Mouse (Mus musculus): Measurements from ENCODE around the gene Notch2. TPM values are rescaled to one million over a fixed set of nuclear protein-coding genes. Genes with fewer than 3 reads are reported as not detected.

The Notch2 gene
- polyA plus RNA-seq, 1 experiment from 2014 or later, result 10.6 TPM

- 72% methylated on average over 16 of the region's 16 CpGs for WGBS
- peaks cover 7% of the 10 kb centered on the region; the same call in 1 of the 2 replicates for H3K4me1 ChIP-seq (replicated peaks; ENCODE audit: control insufficient read depth, insufficient read depth)
- ATAC-seq (ENCODE audit: low FRiP score, low TSS enrichment), result no peak
- H3K27ac ChIP-seq (replicated peaks), result no peak overlapping the region
- no peak overlapping the region for H3K4me3 ChIP-seq (ENCODE audit: low read depth, low read length)
- TF ChIP-seq CTCF (IDR thresholded peaks at IDR 0.05; ENCODE audit: low read depth), result no peak
- no peak for TF ChIP-seq EP300 (optimal IDR thresholded peaks at IDR 0.05)
- no peaks in the 10 kb centered on the region for H3K9me3 ChIP-seq (ENCODE audit: control insufficient read depth, low read length)
- no peaks in the 10 kb centered on the region for H3K27me3 ChIP-seq (ENCODE audit: control insufficient read depth, insufficient read depth, low read length)
- DNase-seq (ENCODE audit: low spot score), result no peak
- H3K4me2 ChIP-seq (replicated peaks; ENCODE audit: low read depth), result no peak overlapping the region
- no peak overlapping the region for H3K9ac ChIP-seq (ENCODE audit: low read length)
- H3K36me3 ChIP-seq (ENCODE audit: control insufficient read depth, insufficient read depth, low read length), result no peaks in the 10 kb centered on the region
These were observed 39.4 kb downstream of the Notch2 start for GRCm38 (mm10) chr3:98052507-98053430.

GRCm38 (mm10) chr3:98053817-98054216, 40.5 kb downstream of the Notch2 start:
- Histone ChIP-seq H3K27me3 (ENCODE audit: control insufficient read depth, insufficient read depth, low read length) (no peaks in the 10 kb centered on the region), H3K36me3 (ENCODE audit: control insufficient read depth, insufficient read depth, low read length) (no peaks in the 10 kb centered on the region), H3K9ac (ENCODE audit: low read length) (no peak overlapping the region), H3K4me2 (replicated peaks; ENCODE audit: low read depth) (no peak overlapping the region), H3K9me3 (ENCODE audit: control insufficient read depth, low read length) (no peaks in the 10 kb centered on the region), H3K27ac (replicated peaks) (no peak overlapping the region), H3K4me1 (replicated peaks; ENCODE audit: control insufficient read depth, insufficient read depth) (peaks cover 7% of the 10 kb centered on the region; the same call in 1 of the 2 replicates), H3K4me3 (ENCODE audit: low read depth, low read length) (no peak overlapping the region)
- TF ChIP-seq CTCF (IDR thresholded peaks at IDR 0.05; ENCODE audit: low read depth), result no peak
- TF ChIP-seq EP300 (optimal IDR thresholded peaks at IDR 0.05), result no peak
- DNase-seq (ENCODE audit: low spot score) (no peak), ATAC-seq (ENCODE audit: low FRiP score, low TSS enrichment) (no peak)
- 32% methylated on average over 1 of the region's 1 CpGs for WGBS

- DNase-seq (ENCODE audit: low spot score) (no peak), ATAC-seq (ENCODE audit: low FRiP score, low TSS enrichment) (no peak)
- H3K9ac ChIP-seq (ENCODE audit: low read length), result no peak overlapping the region
- H3K27me3 ChIP-seq (ENCODE audit: control insufficient read depth, insufficient read depth, low read length), result no peaks in the 10 kb centered on the region
- H3K27ac ChIP-seq (replicated peaks), result no peak overlapping the region
- TF ChIP-seq CTCF (IDR thresholded peaks at IDR 0.05; ENCODE audit: low read depth), result no peak
- TF ChIP-seq EP300 (optimal IDR thresholded peaks at IDR 0.05), result no peak
- H3K4me3 ChIP-seq (ENCODE audit: low read depth, low read length), result no peak overlapping the region
- H3K4me1 ChIP-seq (replicated peaks; ENCODE audit: control insufficient read depth, insufficient read depth), result peaks cover 7% of the 10 kb centered on the region; the same call in 1 of the 2 replicates
- H3K4me2 ChIP-seq (replicated peaks; ENCODE audit: low read depth), result no peak overlapping the region
- 77% methylated on average over 8 of the region's 8 CpGs for WGBS
- H3K9me3 ChIP-seq (ENCODE audit: control insufficient read depth, low read length), result no peaks in the 10 kb centered on the region
- H3K36me3 ChIP-seq (ENCODE audit: control insufficient read depth, insufficient read depth, low read length), result no peaks in the 10 kb centered on the region
These were observed 41.1 kb downstream of the Notch2 start for GRCm38 (mm10) chr3:98054334-98055007.

- H3K36me3 ChIP-seq (ENCODE audit: control insufficient read depth, insufficient read depth, low read length), result no peaks in the 10 kb centered on the region
- H3K27ac ChIP-seq (replicated peaks), result no peak overlapping the region
- peaks cover 7% of the 10 kb centered on the region; the same call in 1 of the 2 replicates for H3K4me1 ChIP-seq (replicated peaks; ENCODE audit: control insufficient read depth, insufficient read depth)
- no peaks in the 10 kb centered on the region for H3K9me3 ChIP-seq (ENCODE audit: control insufficient read depth, low read length)
- no peak for TF ChIP-seq EP300 (optimal IDR thresholded peaks at IDR 0.05)
- no peak for TF ChIP-seq CTCF (IDR thresholded peaks at IDR 0.05; ENCODE audit: low read depth)
- no peak overlapping the region for H3K4me3 ChIP-seq (ENCODE audit: low read depth, low read length)
- H3K4me2 ChIP-seq (replicated peaks; ENCODE audit: low read depth), result no peak overlapping the region
- no peak for ATAC-seq (ENCODE audit: low FRiP score, low TSS enrichment)
- H3K9ac ChIP-seq (ENCODE audit: low read length), result no peak overlapping the region
- no peaks in the 10 kb centered on the region for H3K27me3 ChIP-seq (ENCODE audit: control insufficient read depth, insufficient read depth, low read length)
- 72% methylated on average over 6 of the region's 6 CpGs for WGBS
- DNase-seq (ENCODE audit: low spot score), result no peak
These were observed 41.6 kb downstream of the Notch2 start for GRCm38 (mm10) chr3:98055008-98055345.

GRCm38 (mm10) chr3:98055808-98056728, 42.7 kb downstream of the Notch2 start:
- Histone ChIP-seq H3K36me3 (ENCODE audit: control insufficient read depth, insufficient read depth, low read length) (no peaks in the 10 kb centered on the region), H3K4me3 (ENCODE audit: low read depth, low read length) (no peak overlapping the region), H3K9me3 (ENCODE audit: control insufficient read depth, low read length) (no peaks in the 10 kb centered on the region), H3K4me1 (replicated peaks; ENCODE audit: control insufficient read depth, insufficient read depth) (peaks cover 11% of the 10 kb centered on the region), H3K4me2 (replicated peaks; ENCODE audit: low read depth) (no peak overlapping the region), H3K27ac (replicated peaks) (no peak overlapping the region; the same call in 1 of the 2 replicates), H3K9ac (ENCODE audit: low read length) (no peak overlapping the region), H3K27me3 (ENCODE audit: control insufficient read depth, insufficient read depth, low read length) (no peaks in the 10 kb centered on the region)
- no peak for TF ChIP-seq EP300 (optimal IDR thresholded peaks at IDR 0.05)
- 81% methylated on average over 20 of the region's 20 CpGs for WGBS
- no peak for ATAC-seq (ENCODE audit: low FRiP score, low TSS enrichment)
- no peak for DNase-seq (ENCODE audit: low spot score)

Data from stomach, postnatal 0 days (tissue).